Mouse (Mus musculus): ENCODE measurements around the gene Majin. TPM values are rescaled to one million over a fixed set of nuclear protein-coding genes. Genes with fewer than 3 reads are reported as not detected.

The Majin gene
- total RNA-seq, 2 experiments from 2014 or later = not detected

DNA sequence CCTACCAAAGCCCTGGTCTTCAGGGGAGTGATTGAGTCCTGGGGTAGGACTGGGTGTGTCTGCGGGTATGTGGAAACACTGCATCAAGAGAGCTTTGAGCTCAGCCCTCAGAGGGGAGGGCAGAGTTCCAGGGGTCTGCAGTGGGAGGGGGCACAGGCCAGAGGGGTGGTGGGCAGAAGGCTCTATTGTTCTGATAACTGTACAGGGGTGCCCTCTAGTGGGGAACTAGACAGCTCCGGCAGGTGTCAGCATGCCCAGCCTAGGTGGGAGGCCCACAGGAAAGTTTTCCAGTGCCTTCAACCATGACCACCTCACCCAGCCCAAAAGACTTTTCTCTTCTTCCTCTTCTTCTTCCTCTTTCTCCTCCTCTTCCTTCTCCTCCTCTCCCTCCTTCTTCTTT is 76.2 kb downstream of the Majin start:
- no peak for DNase-seq
- intact Hi-C loops (cut with DNase I) = no loop called here

DNA sequence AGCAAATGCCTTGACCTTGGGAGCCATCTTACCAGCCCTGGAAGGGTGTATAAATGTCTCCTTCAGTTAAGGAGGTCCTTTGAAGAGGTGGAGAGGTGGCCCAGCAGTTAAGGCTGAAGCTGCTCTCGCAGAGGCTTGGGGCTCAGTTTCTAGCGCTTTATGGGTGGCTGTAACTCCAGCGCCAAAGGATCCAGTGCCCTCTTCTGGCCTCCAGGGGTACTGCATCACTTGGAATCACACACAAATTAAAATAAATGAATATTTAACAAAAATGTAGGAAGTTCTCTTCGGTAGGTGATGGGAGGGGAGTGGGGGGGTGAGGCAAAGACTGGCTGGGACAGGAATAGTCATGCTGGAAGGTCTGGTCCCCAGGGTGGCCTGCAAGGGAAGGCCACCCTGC is 76.8 kb downstream of the Majin start:
- no peak for DNase-seq
- intact Hi-C loops (cut with DNase I) = no loop called here

DNA sequence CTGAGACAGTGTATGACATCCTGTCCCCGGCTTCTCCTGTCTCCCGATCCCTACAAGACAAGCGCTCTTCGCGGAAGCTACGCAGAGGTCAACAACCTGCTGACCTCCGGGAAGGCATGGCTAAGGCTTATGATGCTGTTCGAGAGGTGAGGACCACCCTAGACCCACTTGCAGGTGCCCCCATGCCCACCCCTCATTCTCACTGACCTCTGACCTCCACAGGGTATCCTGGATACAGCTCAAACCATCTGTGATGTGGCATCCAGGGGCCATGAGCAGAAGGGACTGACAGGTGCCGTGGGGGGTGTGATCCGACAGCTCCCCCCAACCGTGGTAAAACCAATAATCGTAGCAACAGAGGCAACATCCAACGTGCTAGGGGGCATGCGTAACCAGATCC is 77.2 kb downstream of the Majin start:
- DNase-seq = no peak
- intact Hi-C loops (cut with DNase I) = no loop called here

DNA sequence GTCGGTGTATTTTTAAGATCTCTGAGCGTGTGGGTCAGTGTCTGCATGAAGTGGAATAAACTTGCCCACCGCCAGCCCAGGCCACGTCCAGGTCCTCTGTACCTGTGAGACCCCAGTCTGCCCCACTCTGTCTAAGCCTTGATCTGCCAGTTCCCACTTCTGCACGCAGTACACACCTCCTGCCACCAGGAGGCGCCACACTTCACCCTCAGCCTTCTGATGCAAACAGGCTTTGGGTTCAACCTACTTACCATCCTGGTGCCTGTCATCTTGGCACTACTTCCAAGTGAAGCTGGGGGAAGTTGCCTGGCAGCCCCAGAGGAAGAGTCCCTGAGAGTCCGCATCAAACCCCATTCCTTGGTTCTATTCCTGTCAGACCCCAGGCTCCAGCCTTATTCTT is 78.0 kb downstream of the Majin start:
- peak; percentile 53 to 74 for DNase-seq
- intact Hi-C loops (cut with DNase I) = no loop called here

DNA sequence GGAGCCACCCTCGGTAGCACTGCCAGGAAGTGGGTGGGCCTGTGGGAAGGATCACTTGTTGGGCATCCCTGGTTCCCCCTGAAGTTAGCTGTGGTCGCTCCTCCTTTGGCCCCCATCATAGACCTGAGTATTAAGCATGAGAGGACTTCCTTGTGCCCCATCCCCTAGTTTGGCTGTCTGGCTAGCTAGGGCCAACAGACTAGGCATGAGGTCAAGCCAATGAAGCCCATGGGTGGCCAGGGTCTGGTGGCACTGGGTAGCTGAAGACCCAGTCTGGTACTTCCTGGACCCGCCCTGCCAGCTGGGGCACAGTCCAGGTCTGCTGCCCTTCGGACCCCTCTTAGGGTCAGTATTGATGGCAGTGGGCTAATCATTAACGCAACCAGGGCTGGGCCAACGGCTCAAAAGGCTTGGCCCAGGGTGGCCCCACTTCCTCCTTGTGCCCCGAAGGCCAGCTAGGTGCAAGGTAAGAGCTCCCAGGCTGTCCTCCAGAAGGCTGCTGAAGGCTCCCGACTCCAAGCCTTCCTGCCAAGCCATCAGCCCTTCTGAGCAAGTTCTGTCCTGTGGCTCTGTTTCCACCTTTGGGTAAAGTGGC is 78.7 kb downstream of the Majin start:
- intact Hi-C loops (cut with DNase I) = no loop called here
- DNase-seq = no peak

DNA sequence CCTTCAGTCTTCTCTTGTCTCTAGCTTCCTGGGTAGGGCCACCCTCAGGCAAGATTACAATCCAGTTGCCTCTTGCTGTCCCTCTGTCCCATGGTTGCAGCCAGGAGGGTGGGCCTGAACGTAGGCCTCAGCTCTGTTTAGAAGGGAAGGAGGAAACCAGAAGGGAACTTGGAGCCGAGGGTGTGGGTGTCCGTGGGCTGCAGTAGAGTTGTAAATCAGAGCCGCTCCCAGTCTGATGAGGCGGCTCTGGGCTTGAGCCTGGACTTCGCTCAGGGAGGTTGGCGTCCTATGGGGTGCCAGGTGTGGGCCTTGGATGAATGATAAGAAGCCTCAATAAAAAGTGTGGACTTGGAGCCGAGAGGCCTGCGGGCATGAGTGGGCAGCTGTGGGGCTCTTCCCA is 80.0 kb downstream of the Majin start:
- DNase-seq = no peak
- intact Hi-C loops (cut with DNase I) = loop anchor here (2.0 kb wide), 1 partner anchor 67 kb away; no protein-coding TSS in a partner anchor

DNA sequence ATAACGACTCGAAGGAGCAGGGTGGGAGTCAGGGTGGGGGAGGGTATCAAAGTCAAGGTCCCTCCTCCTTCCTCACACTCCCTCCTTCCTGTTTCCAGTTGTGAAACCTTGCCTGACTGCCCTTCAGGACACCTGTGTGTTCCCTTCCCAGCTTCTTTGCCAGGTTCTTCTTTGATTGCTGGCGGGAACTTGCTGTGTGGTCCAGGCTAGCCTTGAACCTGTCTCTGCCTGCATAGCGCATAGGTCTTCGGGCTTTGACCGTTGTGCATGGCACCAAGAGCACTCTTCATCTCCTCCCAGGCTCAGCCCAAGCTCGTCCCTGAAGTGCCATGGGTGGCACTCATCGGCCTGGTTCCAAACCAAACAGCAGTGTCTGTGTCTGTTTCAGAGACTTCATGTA is 80.8 kb downstream of the Majin start:
- DNase-seq = no peak
- intact Hi-C loops (cut with DNase I) = loop anchor here (2.0 kb wide), 1 partner anchor 66 kb away; no protein-coding TSS in a partner anchor

DNA sequence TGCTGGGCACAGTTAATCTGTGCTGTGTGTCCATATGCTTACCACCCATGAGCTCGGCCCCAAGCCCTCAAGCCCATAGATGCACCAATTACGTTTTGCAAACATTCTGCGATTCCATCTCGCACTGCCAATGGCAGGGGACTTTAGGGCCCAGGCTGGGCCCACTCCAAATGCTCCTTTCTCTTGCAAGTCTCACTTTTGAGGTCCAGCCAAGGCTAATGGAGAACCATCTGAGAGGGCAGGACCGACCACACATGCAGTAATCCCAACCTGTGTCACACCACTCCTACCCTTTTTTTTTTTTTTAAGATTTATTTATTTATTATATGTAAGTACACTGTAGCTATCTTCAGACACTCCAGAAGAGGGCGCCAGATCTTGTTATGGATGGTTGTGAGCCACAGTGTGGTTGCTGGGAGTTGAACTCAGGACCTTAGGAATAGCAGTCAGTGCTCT is 81.6 kb downstream of the Majin start:
- DNase-seq = no peak
- intact Hi-C loops (cut with DNase I) = loop anchor here (2.0 kb wide), 1 partner anchor 65 kb away; no protein-coding TSS in a partner anchor

DNA sequence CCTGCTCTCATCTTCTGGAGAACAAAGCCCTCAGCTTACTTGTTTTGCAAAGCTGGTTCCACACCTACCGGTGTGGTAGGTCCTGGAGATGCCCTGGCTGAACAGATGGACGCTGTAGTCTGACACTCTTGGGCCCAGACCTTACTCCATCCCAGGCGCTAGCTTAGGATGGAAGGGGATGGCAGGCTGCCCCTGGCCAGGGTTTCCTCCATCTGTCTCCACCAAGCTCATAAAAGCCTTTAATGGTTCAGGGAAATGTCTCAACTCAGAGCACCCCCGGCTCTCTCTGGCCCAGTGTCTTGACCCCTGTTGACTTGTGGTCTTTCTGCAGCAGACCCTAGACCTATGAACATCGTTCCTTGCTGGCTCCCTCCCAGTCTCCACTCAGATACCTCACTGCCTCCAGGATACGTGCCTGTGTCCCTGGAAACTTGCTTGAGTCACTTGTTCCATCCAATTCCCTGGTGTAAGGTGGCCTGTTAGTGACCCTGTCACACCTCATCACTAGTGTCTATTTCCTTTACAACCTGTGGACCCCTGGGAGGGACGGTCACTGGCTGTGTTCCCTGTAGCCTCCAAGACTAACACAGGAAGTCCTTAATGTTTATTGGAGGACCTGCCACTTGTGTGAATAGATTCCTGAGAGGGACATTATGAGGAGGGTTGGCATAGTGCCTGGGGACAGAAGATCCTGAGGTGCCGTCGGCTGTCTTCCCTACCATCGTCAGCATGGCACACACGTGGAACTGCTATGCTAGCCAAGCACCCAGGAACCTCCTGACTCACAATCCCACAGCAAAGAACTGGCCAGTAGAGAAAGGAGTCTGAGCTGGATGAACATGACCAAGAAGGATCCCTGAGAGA is 83.3 kb downstream of the Majin start:
- intact Hi-C loops (cut with DNase I) = loop anchor here (1.0 kb wide), 1 partner anchor 37 kb away; no protein-coding TSS in a partner anchor
- no peak for DNase-seq

DNA sequence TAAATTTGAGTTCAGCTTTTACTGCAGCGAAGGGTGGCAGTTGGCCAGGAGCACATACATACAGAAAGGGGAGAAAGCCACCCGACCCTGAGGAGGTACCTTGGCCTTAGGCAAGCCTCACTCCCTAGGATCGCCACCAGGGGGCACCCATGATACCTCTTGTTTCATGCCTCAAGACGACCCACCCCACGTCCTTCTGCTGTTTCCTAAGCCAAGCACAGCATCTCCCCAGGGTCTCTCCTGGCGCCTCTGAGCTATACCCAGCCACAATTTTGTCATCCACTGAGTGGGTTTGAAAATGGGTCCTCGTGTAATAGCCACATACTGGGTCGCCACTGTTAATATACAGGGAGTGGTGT is 84.0 kb downstream of the Majin start:
- DNase-seq = peak; percentile 83 to 86
- intact Hi-C loops (cut with DNase I) = loop anchor here (1.0 kb wide), 1 partner anchor 36 kb away; no protein-coding TSS in a partner anchor

DNA sequence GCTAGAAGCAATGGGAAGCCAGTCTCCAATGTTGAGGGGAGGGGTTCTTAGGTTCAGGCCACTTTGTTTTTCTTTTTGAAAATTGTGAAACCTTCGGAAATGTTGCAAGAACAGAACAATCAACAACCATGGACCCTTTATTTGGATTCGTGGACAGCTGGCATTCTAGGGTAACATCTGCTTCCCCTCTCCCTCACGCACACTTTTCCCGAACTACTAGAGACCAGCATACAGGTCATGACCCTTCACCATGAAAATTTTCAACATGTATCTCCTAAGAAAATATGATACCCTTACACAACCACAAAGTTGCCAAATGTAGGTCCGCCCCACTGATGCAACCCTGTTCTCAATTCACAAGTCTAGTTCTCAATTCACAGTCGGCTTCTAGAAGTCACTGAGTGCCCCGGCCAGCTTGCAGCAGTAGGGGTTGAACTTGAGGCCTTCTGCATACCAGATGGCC is 84.5 kb downstream of the Majin start:
- no peak for DNase-seq
- intact Hi-C loops (cut with DNase I) = loop anchor here (1.0 kb wide), 1 partner anchor 36 kb away; no protein-coding TSS in a partner anchor

DNA sequence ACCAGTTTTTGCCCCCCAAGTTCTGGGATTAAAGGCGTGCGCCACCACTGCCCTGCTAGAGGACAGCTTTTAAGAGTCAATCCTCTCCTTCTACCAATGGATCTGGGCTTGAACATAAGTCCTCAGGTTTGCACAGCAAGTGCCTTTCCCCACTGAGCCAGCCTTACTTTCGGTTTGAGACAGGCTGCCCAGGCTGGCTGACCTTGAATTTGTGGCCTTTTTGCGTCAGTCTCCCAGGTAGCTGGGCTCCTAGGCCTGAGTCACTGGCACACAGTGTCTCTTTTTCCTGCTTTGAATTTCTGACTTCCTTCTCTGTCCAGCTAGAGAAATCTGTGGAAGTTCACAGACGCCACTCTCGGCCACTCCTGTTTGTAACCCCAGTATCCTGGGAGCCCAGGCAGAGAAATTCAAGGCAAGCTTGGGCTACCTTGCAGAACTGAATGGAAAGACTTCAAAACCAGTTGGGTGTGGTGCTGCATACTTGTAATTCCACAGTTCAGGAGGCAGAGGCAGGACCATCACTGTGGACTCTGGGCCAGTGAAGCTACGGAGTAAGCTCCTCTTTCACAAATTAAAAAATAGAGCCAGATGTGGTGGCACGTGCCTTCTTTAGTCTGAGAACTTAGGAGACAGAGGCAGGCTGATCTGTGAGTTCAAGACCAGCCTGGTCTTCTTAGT is 85.7 kb downstream of the Majin start:
- intact Hi-C loops (cut with DNase I) = no loop called here
- no peak for DNase-seq

DNA sequence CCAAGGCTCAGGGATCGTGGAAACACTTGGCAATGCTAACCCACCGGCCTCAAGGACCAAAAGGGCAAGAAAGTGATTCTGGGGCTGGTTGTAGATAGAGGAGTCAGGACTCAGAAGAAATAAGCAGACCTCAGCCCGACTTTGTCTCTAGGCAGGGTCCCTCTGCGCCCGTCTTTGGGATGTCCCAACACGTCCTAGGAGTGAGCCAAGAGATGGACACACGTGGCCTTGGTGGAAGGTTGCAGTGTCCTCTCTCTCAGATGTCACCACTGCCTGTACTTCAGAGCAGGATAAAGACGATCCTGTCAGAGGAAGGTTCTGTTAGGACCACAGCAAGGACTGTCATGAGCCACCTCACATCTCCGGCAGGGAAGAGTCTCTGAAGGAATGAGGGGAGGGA is 86.5 kb downstream of the Majin start:
- DNase-seq = no peak
- intact Hi-C loops (cut with DNase I) = no loop called here

DNA sequence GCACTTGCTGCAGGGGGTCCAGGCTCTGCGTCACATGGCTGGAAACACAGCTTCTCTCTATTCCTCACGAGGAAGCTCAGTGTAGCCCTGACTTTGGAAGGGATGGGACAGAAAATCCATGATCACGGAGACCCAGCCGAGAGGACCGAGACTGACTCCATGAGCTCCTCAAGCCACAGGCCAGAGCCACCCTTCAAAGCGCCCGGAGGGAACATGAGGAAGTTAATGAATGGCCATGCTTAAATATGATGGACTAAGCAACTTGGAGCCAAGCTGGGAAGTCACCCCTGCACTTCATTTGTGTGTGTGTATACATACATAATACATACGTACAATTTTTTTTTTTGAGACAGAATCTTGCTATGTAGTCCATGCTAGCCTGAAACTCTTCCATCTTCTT is 87.0 kb downstream of the Majin start:
- no peak for DNase-seq
- intact Hi-C loops (cut with DNase I) = no loop called here

DNA sequence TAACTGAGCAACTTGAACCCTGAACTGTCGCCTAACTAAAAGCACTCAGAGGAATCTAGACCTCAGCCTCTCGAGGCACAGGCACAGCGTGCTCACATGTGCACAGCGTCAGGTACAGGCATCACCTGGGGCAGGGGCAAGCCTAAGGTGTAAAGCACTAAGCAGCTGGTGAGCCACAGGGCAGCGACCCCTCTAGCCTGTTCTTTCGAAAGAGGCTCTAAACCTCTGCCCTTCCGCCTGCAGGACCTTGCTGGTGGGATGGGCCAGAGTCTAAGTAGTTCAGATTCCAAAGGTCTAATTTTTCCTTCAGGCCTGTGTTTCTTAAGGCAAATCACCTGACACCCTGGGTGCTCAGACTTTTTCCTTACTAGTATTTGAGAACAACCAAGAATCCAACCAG is 87.9 kb downstream of the Majin start:
- intact Hi-C loops (cut with DNase I) = no loop called here
- DNase-seq = no peak

DNA sequence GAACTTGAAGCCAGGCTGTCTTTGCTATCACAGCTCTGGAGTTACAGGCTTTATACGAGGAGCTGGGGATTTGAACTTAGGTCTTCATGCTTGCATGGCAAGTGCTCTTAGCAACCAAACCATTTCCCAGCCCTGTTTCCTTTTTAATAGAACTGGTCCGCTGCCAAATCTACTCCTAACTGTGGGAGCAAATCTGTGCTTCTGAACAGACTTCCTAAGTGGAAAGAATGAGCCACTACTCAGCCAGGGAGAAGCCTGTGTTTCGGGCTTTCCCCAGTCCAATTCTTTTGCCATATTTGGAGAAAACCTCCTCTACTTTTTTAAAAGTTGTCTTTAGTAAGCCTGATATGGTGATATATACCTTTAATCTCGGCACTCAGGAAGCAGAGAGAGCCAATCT is 88.5 kb downstream of the Majin start:
- intact Hi-C loops (cut with DNase I) = no loop called here
- DNase-seq = no peak

DNA sequence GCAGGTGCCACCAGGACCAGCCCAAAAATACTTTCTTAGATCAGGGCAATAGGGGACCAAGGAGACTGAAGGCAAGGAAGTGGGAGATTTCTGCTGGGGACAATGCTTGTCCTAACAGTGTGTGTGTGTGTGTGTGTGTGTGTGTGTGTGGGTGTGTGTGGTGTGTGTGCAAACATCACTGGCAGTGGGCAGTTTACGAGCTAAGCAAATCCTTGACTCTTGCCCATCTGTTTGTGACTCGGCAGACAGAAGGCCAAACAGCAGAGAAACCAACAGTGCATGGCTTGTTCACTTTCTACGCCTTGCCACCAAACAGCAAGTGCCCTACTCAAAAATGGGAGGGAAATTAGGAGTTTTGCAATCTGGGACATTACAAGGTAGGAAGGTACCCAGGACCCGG is 89.4 kb downstream of the Majin start:
- intact Hi-C loops (cut with DNase I) = no loop called here
- DNase-seq = no peak
